Mouse (Mus musculus): ENCODE measurements at regions not wholly inside any gene's neighbourhood (a gene's known extent, or its start where the extent isn't known, plus 50 kb on each side); places are given as distances from the start of the nearest gene placed in this dataset.

DNA sequence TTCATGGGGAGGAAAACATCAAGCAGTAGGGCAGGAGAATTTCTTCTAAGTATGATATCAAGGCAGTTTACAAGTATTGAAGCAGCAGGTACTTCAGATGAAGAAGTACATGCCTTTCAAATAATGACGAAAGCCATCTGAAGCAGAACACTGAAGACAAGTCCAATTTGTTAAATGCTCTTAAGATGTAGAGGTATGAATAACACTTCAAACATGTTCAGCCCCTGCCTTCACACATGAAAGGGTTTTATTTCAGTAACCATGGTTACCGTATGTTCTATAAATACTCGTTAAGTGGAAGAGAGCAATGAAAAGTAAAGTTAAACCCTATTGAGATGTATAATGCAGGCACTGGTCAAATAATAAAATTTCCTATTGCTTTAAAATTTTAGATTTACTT, 101.8 kb downstream of the Mospd2 start:
- no peak for DNase-seq

DNA sequence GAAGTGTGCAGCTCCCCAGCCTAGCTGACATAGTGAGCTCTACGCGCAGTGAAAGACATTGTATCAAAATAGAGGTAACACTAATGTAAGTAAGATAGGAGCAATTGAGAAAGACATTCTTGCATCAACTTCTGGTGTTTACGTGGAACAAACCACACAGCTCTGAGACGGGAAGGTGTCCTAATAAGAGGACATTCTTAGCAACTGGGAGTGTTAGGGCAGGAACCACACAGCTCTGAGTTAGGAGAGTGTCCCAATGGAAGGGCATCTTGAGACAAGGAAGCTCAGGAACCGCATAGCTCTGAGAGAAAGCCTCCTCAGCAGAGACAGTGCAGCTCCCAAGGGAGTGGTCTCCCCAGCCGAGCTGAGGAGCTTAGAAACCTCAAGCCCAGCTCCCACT, 139.8 kb downstream of the Mospd2 start:
- DNase-seq = no peak

- peak; percentile 38 for DNase-seq
These were observed 159.3 kb downstream of the Mospd2 start for GRCm38 (mm10) chrX:164820906-164821305.

DNA sequence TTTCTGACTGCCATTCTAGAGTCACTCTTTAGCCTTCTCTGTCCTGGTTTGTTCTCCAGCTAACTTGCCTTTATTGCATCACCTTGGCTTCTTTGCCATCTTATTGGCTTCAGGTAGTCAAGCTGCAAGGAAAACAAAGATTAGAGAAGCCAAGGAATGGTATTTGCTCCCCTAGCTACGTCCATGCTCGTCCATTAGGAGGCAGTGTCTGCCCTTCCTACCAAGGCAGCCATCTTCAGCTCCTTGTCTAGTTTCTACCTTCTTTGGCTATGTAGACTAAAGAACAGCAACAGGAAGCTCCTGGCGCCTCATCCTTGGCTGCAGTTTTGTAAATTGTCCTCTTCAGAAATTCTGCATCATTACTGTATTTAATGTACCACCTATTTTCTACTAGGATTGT, 192.9 kb downstream of the Mospd2 start:
- no peak for DNase-seq

DNA sequence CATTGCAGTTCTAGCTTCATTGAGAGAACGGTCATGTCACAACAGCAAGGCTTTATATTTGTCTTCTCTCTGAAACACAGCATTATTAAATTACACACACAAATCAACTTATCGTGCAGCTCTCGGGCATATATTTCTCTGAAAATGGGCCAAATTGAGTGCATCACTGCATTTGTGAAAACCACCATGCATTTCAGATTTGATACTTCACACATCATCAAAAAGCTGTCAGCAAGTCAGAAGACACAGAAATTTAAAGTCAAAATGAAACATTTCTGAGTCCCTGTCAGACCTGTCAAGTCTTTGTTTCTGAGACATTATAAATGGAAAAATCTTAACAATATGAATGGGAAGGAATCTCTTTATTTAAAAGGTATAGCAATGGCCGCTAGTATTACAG, 215.3 kb downstream of the Mospd2 start:
- DNase-seq = no peak

DNA sequence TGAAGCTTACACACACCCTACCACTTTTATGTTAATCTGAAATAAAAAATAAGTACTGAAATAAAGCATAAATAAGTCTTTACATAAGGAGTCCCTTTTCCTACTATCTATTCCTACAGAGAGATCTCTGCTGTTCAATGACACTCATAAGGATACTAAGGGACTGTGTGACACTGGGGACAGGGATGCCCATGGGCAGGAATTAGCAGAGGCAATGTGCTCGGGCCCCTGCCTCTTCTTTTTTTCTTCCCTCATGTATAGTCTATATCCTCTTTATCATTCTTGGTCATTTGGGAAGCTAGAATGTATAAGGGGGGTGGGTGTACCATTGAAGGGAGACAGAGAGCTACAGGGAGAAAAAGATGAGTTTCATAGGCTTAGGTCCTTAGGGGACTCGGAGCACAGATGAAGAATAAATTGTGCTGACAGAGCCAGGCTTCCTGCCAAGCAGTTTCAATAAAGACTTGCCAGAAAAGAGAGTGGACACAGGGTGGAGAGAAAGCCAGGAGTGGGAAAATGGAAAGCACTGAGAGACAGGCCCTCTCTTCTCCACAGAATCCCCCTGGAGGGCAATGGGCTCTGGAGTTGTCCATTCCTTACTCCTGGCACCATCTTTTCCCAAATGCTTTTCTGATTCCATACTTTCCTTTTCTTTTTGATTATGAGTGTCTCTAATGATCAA, 216.3 kb downstream of the Mospd2 start:
- peak; percentile 70 for DNase-seq

GRCm38 (mm10) chrX:164745552-164746217, 234.5 kb downstream of the Mospd2 start:
- DNase-seq = no peak

Measured in retina, postnatal 1 day (tissue).